Mouse (Mus musculus) thymus, adult 2 months (tissue): ENCODE results near the gene Syt12. TPM values are rescaled to one million over a fixed set of nuclear protein-coding genes. Genes with fewer than 3 reads are reported as not detected.
A peak's percentile ranks its signal among the peaks of the same experiment; 100 is the strongest.

Experiments
- DNase-seq: peaks from one replicate; pipeline ENCODE4 v3.0.0; 2021
- H3K27ac ChIP-seq: fragments of 200-500 bp; 2 replicates; pipeline ENCODE4 v1.5.1; 2012; ENCODE audit warnings: low read length, control low read depth; ENCODE audit not compliant: control insufficient read depth, insufficient read depth
- H3K27me3 ChIP-seq: fragments of 200-500 bp; 2 replicates; pipeline ENCODE4 v1.6.1; 2012; ENCODE audit warnings: mild to moderate bottlenecking, low read length, moderate library complexity, mixed read lengths; ENCODE audit not compliant: control insufficient read depth, insufficient read depth
- H3K36me3 ChIP-seq: fragments of 200-500 bp; 2 replicates; pipeline ENCODE4 v1.6.1; 2012; ENCODE audit warnings: mild to moderate bottlenecking, low read length, moderate library complexity; ENCODE audit not compliant: control insufficient read depth, insufficient read depth
- H3K4me1 ChIP-seq: fragments of 200-500 bp; replicated peaks from 2 replicates; pipeline ENCODE4 v1.6.1; 2012; ENCODE audit warnings: low read length; ENCODE audit not compliant: control insufficient read depth, insufficient read depth
- H3K4me3 ChIP-seq: fragments of 200-500 bp; 2 replicates; pipeline ENCODE4 v1.5.1; 2012; ENCODE audit warnings: mild to moderate bottlenecking, low read length, control low read depth, moderate library complexity; ENCODE audit not compliant: control insufficient read depth, insufficient read depth
- CTCF ChIP-seq: fragments of 200-500 bp; IDR thresholded peaks from 2 replicates; pipeline ENCODE4 v1.5.1; 2012; ENCODE audit warnings: mild to moderate bottlenecking, control low read depth, low read length, moderate library complexity, borderline replicate concordance; ENCODE audit not compliant: control insufficient read depth, poor library complexity, insufficient read depth; ENCODE audit errors: extremely low read depth
- POLR2A ChIP-seq: fragments of 200-500 bp; IDR thresholded peaks from 2 replicates; pipeline ENCODE4 v1.6.1; 2012; ENCODE audit warnings: mild to moderate bottlenecking, low read length, control low read depth, moderate library complexity; ENCODE audit not compliant: control insufficient read depth, poor library complexity, insufficient read depth; ENCODE audit errors: extremely low read depth
- WGBS: fragments of 180-500 bp; shearing (Covaris S2); methylation state at CpG from one replicate; pipeline ENCODE4 v1.1.7; 2018; 5-methylcytosine and 5-hydroxymethylcytosine counted together
- polyA plus RNA-seq: library from polyadenylated mRNA; depleted of rRNA; stranded (reverse); fragments of >200 nt; gene quantifications from 2 replicates; pipeline ENCODE4 v1.2.3, GENCODE M21; 2012

The Syt12 gene
- polyA plus RNA-seq, 1 experiment, result 1.6 TPM

GRCm38 (mm10) chr19:4449230-4449629, 28.0 kb downstream of the Syt12 start:
- H3K4me3 ChIP-seq, result no peak overlapping the region
- no peak for TF ChIP-seq POLR2A
- H3K27me3 ChIP-seq, result no peaks in the 10 kb centered on the region
- 94% methylated on average over 9 of the region's 9 CpGs for WGBS
- H3K27ac ChIP-seq, result no peak overlapping the region
- no peaks in the 10 kb centered on the region for H3K36me3 ChIP-seq
- no peak for DNase-seq
- H3K4me1 ChIP-seq, result no peaks in the 10 kb centered on the region

DNA sequence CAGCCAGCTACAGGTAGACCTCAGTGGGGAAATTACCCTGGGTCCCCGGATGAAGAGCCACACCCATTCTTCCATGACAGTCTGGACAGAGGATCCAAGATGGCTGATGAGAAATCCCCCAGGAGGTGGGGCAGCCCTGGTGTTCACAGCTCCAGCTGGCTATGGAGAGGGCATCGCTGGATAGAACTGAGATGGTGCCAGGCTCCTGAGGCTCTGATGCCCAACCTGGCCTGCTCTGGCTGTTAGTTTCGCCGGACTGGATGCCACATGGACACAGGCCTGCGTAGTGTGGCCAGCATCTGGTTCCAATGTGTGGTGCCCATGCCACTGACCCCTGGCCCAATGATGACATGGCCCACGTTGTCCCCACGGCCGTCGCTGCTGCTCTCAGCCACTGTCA, 29.8 kb downstream of the Syt12 start:
- no peak overlapping the region for H3K4me3 ChIP-seq
- H3K27me3 ChIP-seq, result no peaks in the 10 kb centered on the region
- no peak for DNase-seq
- H3K4me1 ChIP-seq, result no peaks in the 10 kb centered on the region
- no peaks in the 10 kb centered on the region for H3K36me3 ChIP-seq
- TF ChIP-seq POLR2A, result no peak
- no peak for TF ChIP-seq CTCF
- no peak overlapping the region for H3K27ac ChIP-seq
- 95% methylated on average over 9 of the region's 9 CpGs for WGBS

DNA sequence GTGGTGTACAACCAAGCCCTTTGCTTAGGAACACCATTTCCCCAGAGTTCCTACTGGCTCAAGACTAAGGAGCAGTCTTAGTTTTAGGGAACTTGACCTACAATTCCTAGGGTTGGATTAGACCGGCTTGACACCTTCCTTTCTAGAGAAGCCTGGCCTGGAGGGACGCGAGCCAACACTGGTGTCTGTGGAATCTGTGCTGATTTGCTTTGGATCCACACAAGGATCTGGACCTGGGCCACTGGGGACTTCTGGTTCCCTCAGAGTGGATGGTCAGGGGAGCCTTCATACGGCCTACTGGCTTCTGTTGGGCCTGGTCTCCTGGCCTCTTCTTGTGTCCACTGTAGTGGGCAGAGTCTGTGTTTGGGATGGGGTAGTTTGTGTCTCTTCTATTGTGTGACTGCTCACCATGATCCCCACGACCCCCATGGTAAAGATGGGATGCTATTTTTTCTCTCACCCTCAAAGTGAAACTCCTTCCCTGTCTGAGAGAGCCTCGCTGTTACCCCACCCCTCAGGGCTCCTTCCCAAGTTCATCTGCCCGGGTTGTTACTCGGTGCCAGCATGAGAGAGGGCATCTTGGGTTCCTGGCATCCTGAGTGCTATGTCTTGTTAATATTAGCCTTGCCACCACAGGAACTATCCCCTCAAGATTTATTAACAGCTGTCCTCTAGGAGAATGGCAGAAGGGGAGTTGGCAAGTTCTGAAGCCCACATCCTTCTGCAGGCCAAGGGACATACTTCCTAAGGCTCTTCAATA, 30.4 kb downstream of the Syt12 start:
- 91% methylated on average over 8 of the region's 8 CpGs for WGBS
- no peak for DNase-seq
- H3K36me3 ChIP-seq, result no peaks in the 10 kb centered on the region

DNA sequence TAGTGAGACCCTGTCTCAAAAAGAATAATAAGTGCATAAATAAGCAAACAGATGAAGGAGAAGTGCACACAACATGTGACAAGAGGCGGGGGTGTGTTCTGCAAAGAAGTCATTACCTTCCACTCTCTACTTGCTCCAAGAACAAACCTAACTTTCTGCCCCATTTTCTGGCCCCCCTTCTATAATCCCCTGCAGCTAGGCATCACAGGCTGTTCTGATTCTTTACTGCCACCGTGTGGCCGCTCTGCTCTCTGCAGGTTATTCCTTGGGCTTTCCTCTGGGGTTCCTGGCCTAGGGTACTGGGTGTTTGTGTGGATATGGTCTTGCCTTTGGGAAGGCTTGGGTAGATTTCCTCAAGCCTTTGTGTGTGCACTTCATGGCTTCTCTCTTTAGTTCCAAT, 34.8 kb downstream of the Syt12 start:
- TF ChIP-seq CTCF (peak; percentile 44; the same call in 1 of the 2 replicates), POLR2A (no peak)
- H3K36me3 ChIP-seq, result no peaks in the 10 kb centered on the region
- H3K4me1 ChIP-seq, result peaks cover 8% of the 10 kb centered on the region; the same call in 1 of the 2 replicates
- WGBS, result 9% methylated on average over 3 of the region's 3 CpGs
- DNase-seq, result peak; percentile 70
- H3K27me3 ChIP-seq, result peaks cover 9% of the 10 kb centered on the region; the same call in 1 of the 2 replicates
- H3K27ac ChIP-seq, result no peak overlapping the region
- no peak overlapping the region for H3K4me3 ChIP-seq

More for the DNA sequence above, 30.4 kb downstream of the Syt12 start:
- no peak overlapping the region for H3K4me3 ChIP-seq
- no peaks in the 10 kb centered on the region for H3K4me1 ChIP-seq
- TF ChIP-seq CTCF (no peak), POLR2A (no peak)
- H3K27ac ChIP-seq, result no peak overlapping the region
- H3K27me3 ChIP-seq, result no peaks in the 10 kb centered on the region

- Histone ChIP-seq H3K4me3 (no peak overlapping the region), H3K4me1 (peaks cover 8% of the 10 kb centered on the region; the same call in 1 of the 2 replicates), H3K27ac (no peak overlapping the region), H3K27me3 (peaks cover 9% of the 10 kb centered on the region; the same call in 1 of the 2 replicates), H3K36me3 (no peaks in the 10 kb centered on the region)
- WGBS, result 68% methylated on average over 10 of the region's 10 CpGs
- TF ChIP-seq POLR2A, result no peak
- TF ChIP-seq CTCF, result no peak
- DNase-seq, result no peak
These were observed 35.6 kb downstream of the Syt12 start for GRCm38 (mm10) chr19:4441621-4442161.

GRCm38 (mm10) chr19:4441090-4441591, 36.1 kb downstream of the Syt12 start:
- no peak overlapping the region for H3K27ac ChIP-seq

GRCm38 (mm10) chr19:4440222-4440621, 37.0 kb downstream of the Syt12 start:
- 26% methylated on average over 8 of the region's 8 CpGs for WGBS
- Histone ChIP-seq H3K27me3 (peaks cover 9% of the 10 kb centered on the region; the same call in 1 of the 2 replicates), H3K27ac (no peak overlapping the region)

More at GRCm38 (mm10) chr19:4441090-4441591, 36.1 kb downstream of the Syt12 start:
- peaks cover 9% of the 10 kb centered on the region; the same call in 1 of the 2 replicates for H3K27me3 ChIP-seq
- H3K4me1 ChIP-seq, result peaks cover 8% of the 10 kb centered on the region; the same call in 1 of the 2 replicates
- DNase-seq, result peak; percentile 66
- 24% methylated on average over 6 of the region's 6 CpGs for WGBS
- no peaks in the 10 kb centered on the region for H3K36me3 ChIP-seq
- no peak for TF ChIP-seq CTCF
- no peak overlapping the region for H3K4me3 ChIP-seq

More at GRCm38 (mm10) chr19:4440222-4440621, 37.0 kb downstream of the Syt12 start:
- TF ChIP-seq POLR2A, result no peak
- no peak for TF ChIP-seq CTCF
- DNase-seq, result no peak
- Histone ChIP-seq H3K36me3 (no peaks in the 10 kb centered on the region), H3K4me1 (peaks cover 8% of the 10 kb centered on the region; the same call in 1 of the 2 replicates), H3K4me3 (no peak overlapping the region)
